20 mouse cellular contexts compared by ENCODE assay signal in the genomic region with DNA sequence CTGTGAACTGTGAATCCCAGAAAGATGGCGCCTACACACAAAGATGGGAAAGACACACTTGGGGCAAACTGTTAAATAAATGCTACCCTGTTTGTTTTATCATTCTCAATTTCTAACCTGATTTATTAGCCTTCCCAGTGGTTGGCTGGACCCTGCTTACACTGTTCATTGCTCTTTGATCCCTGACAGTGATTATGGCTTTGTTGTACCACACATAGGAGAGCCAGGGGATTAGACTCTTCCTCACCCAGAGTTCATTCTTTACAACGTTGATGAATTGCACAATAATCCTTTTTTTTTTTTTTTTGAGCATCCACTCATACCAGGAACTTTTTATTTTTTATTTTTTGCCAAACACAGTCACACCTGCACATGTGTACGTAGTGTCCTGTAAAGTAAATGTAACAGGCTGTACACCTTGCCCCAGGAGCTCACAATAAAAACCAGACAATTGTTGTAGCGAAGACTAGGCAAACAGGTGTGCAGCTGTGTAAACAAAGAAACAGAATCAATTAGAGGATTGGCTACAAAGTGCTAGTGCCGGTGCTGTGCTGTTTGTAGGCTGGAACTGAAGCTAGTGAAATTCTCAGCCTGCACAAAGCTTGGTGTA.
DNase-seq lines count a peak whose midpoint lies in the region; ATAC-seq and TF ChIP-seq lines count a peak whose summit lies in the region.
"Had no signal": no experiment of that assay in that cellular context is flagged by ENCODE, and none has a peak within 500 bp of the region (broad histone marks: within the 10 kb centered on the region; RNA-seq: fewer than 3 reads in every experiment).

No protein-coding gene starts in this region.

- no peaks in the 10 kb centered on the region for H3K27me3 ChIP-seq in lung, embryonic 16.5 days (ENCODE audit: control insufficient read depth, insufficient read depth, low read depth, low read length)
- no peaks in the 10 kb centered on the region for H3K27me3 ChIP-seq in myocyte (ENCODE audit: control insufficient read depth, insufficient read depth, insufficient read length)
- H3K27me3 ChIP-seq: heart, embryonic 13.5 days; midbrain, embryonic 15.5 days had no signal

- H3K4me1 ChIP-seq in lung, embryonic 16.5 days (replicated peaks; ENCODE audit: control insufficient read depth, insufficient read depth, low read length), result no peaks in the 10 kb centered on the region
- H3K4me1 ChIP-seq in embryonic fibroblast, embryonic 13.5 days (ENCODE audit: control insufficient read depth, insufficient read depth, low read length), result peaks cover 10% of the 10 kb centered on the region
- H3K4me1 ChIP-seq: heart, embryonic 13.5 days; midbrain, embryonic 15.5 days had no signal

- no peak overlapping the region for H3ac ChIP-seq in myocyte (ENCODE audit: control insufficient read depth, insufficient read length)

- no peak overlapping the region for H3K9ac ChIP-seq in lung, embryonic 16.5 days (ENCODE audit: low read length)
- H3K9ac ChIP-seq: heart, embryonic 13.5 days; liver, embryonic 14.5 days; midbrain, embryonic 15.5 days had no signal

- H3K4me2 ChIP-seq in lung, embryonic 16.5 days (ENCODE audit: low read depth, low read length), result no peak overlapping the region
- peak overlapping the region; percentile 35 for H3K4me2 ChIP-seq in myocyte (ENCODE audit: low read depth)
- H3K4me2 ChIP-seq: heart, embryonic 13.5 days; midbrain, embryonic 15.5 days had no signal

- ATAC-seq in lung, embryonic 16.5 days (ENCODE audit: low read depth), result 0 out of 2 replicates have a peak, but pooled peaks have one; percentile 23
- ATAC-seq: CD4-positive, CD25-positive, alpha-beta regulatory T cell, adult 4 months; hindbrain, embryonic 16.5 days; midbrain, embryonic 15.5 days had no signal

- no peaks in the 10 kb centered on the region for H3K79me2 ChIP-seq in myocyte (ENCODE audit: control insufficient read depth, insufficient read depth)

- no peaks in the 10 kb centered on the region for H3K9me3 ChIP-seq in lung, embryonic 16.5 days (ENCODE audit: control insufficient read depth, low read length)
- H3K9me3 ChIP-seq: forebrain, embryonic 10.5 days; G1E; heart, embryonic 13.5 days; midbrain, embryonic 15.5 days had no signal

- no peak overlapping the region for H3K27ac ChIP-seq in lung, embryonic 16.5 days (ENCODE audit: low read length)
- H3K27ac ChIP-seq in embryonic fibroblast, embryonic 13.5 days (ENCODE audit: insufficient read depth, low read length), result peak overlapping the region; percentile 57
- H3K27ac ChIP-seq: forebrain, embryonic 10.5 days; heart, embryonic 13.5 days; liver, embryonic 14.5 days; midbrain, embryonic 15.5 days had no signal

- WGBS in lung, embryonic 16.5 days, result 46% methylated on average over 5 of the region's 5 CpGs

- no peak overlapping the region for H3K4me3 ChIP-seq in lung, embryonic 16.5 days (ENCODE audit: low read length)
- no peak overlapping the region for H3K4me3 ChIP-seq in embryonic fibroblast, embryonic 13.5 days (ENCODE audit: insufficient read depth, low read length)
- H3K4me3 ChIP-seq in myocyte, result no peak overlapping the region
- H3K4me3 ChIP-seq: forebrain, embryonic 10.5 days; heart, embryonic 13.5 days; midbrain, embryonic 15.5 days had no signal

- no peak for TF ChIP-seq POLR2A in embryonic fibroblast, embryonic 13.5 days (IDR thresholded peaks at IDR 0.05; ENCODE audit: low read depth, low read length)
- no peak for TF ChIP-seq POLR2A in myocyte (IDR thresholded peaks at IDR 0.05; ENCODE audit: insufficient read length, low read depth)

- no peak for TF ChIP-seq CTCF in embryonic fibroblast, embryonic 13.5 days (IDR thresholded peaks at IDR 0.05; ENCODE audit: borderline replicate concordance, insufficient read depth, low read length)

- H3K36me3 ChIP-seq in lung, embryonic 16.5 days (ENCODE audit: control insufficient read depth, insufficient read depth, low read length), result no peaks in the 10 kb centered on the region
- H3K36me3 ChIP-seq in myocyte (ENCODE audit: control insufficient read depth, insufficient read depth), result no peaks in the 10 kb centered on the region
- H3K36me3 ChIP-seq: forebrain, embryonic 10.5 days; G1E; heart, embryonic 13.5 days; midbrain, embryonic 15.5 days had no signal

- DNase-seq in embryo, embryonic 10.5 days (ENCODE audit: low spot score), result peak; percentile 6
- no peak for DNase-seq in embryo, embryonic 11 days
- no peak for DNase-seq in lung, postnatal 4 days
- no peak for DNase-seq in right cerebral cortex, adult 2 months (ENCODE audit: low spot score in 2 of 2)
- DNase-seq in frontal cortex, postnatal 25 days (ENCODE audit: low spot score in 2 of 2), result no peak
- DNase-seq: cerebellum, adult 9-11 months; heart, postnatal 36 days; kidney, adult 9 months; right cerebral cortex, adult 18-20 months; spleen, adult 18-20 months had no signal

TF ChIP-seq in myocyte, 11 proteins besides CTCF, POLR2A, EP300 and RAD21:
- TF ChIP-seq MYOG (IDR thresholded peaks at IDR 0.05; ENCODE audit: control insufficient read depth in 1 of 3, insufficient read depth in 1 of 3, insufficient read length in 2 of 3, low read depth in 2 of 3) (no peak), TCF12 (IDR thresholded peaks at IDR 0.05; ENCODE audit: insufficient read depth, poor library complexity, severe bottlenecking) (no peak), POLR2AphosphoS2 (IDR thresholded peaks at IDR 0.05; ENCODE audit: insufficient read length, low read depth) (no peak), USF1 (IDR thresholded peaks at IDR 0.05; ENCODE audit: low read depth) (no peak), TCF3 (IDR thresholded peaks at IDR 0.05; ENCODE audit: insufficient read length, low read depth) (no peak), E2F4 (IDR thresholded peaks at IDR 0.05; ENCODE audit: insufficient read depth) (no peak), CEBPB (IDR thresholded peaks at IDR 0.05; ENCODE audit: insufficient read depth, poor library complexity, severe bottlenecking) (no peak), MAX (IDR thresholded peaks at IDR 0.05; ENCODE audit: low read depth) (no peak), REST (IDR thresholded peaks at IDR 0.05; ENCODE audit: insufficient read depth, insufficient read length) (no peak), MYOD1 (IDR thresholded peaks at IDR 0.05; ENCODE audit: control insufficient read depth in 1 of 3, insufficient read length in 2 of 3, low read depth in 2 of 3) (no peak), SRF (IDR thresholded peaks at IDR 0.05; ENCODE audit: control insufficient read depth, insufficient read length, low read depth) (no peak)
TF ChIP-seq in myocyte: peak in this region for 0.
